Mouse (Mus musculus): ENCODE data around the gene Fam186b. TPM values are rescaled to one million over a fixed set of nuclear protein-coding genes. Genes with fewer than 3 reads are reported as not detected.
A peak's percentile ranks its signal among the peaks of the same experiment; 100 is the strongest.
"Not testable (repeated sequence)": the region's sequence is repeated elsewhere in the genome, so short reads cannot be mapped to it uniquely, and the experiment has no call there.

Fam186b gene
- polyA plus RNA-seq, 1 experiment = 0.13 TPM

- H3K27ac ChIP-seq (ENCODE audit: insufficient read depth, low read depth, low read length) = no peak overlapping the region
- TF ChIP-seq POLR2A (IDR thresholded peaks at IDR 0.05; ENCODE audit: low read depth, low read length) = no peak
- no peak for TF ChIP-seq CTCF (conservative IDR thresholded peaks at IDR 0.05; ENCODE audit: insufficient read depth, insufficient read length, low read depth, low read length)
- WGBS = 96% methylated on average over 2 of the region's 2 CpGs
- no peak for DNase-seq
- H3K4me1 ChIP-seq (ENCODE audit: control insufficient read depth, insufficient read depth, low read length) = peaks cover 5% of the 10 kb centered on the region; the same call in 1 of the 2 replicates
- no peaks in the 10 kb centered on the region for H3K27me3 ChIP-seq (replicated peaks; ENCODE audit: control insufficient read depth, insufficient read depth, low read length)
- no peak overlapping the region for H3K4me3 ChIP-seq (ENCODE audit: insufficient read depth, low read depth, low read length)
- H3K36me3 ChIP-seq (ENCODE audit: control insufficient read depth, insufficient read depth, low read length) = no peaks in the 10 kb centered on the region
These were observed 31.3 kb downstream of the Fam186b start for GRCm38 (mm10) chr15:99264363-99264762.

GRCm38 (mm10) chr15:99262702-99263101 lies 33.0 kb downstream of the Fam186b start:
- no peak overlapping the region for H3K27ac ChIP-seq (ENCODE audit: insufficient read depth, low read depth, low read length)
- H3K4me3 ChIP-seq (ENCODE audit: insufficient read depth, low read depth, low read length) = no peak overlapping the region
- DNase-seq = no peak
- 38% methylated on average over 10 of the region's 10 CpGs for WGBS
- peaks cover 5% of the 10 kb centered on the region; the same call in 1 of the 2 replicates for H3K4me1 ChIP-seq (ENCODE audit: control insufficient read depth, insufficient read depth, low read length)
- no peaks in the 10 kb centered on the region for H3K36me3 ChIP-seq (ENCODE audit: control insufficient read depth, insufficient read depth, low read length)
- TF ChIP-seq POLR2A (IDR thresholded peaks at IDR 0.05; ENCODE audit: low read depth, low read length) (no peak), CTCF (conservative IDR thresholded peaks at IDR 0.05; ENCODE audit: insufficient read depth, insufficient read length, low read depth, low read length) (no peak)
- no peaks in the 10 kb centered on the region for H3K27me3 ChIP-seq (replicated peaks; ENCODE audit: control insufficient read depth, insufficient read depth, low read length)

- Histone ChIP-seq H3K4me1 (ENCODE audit: control insufficient read depth, insufficient read depth, low read length) (peaks cover 5% of the 10 kb centered on the region; the same call in 1 of the 2 replicates), H3K36me3 (ENCODE audit: control insufficient read depth, insufficient read depth, low read length) (no peaks in the 10 kb centered on the region), H3K27me3 (replicated peaks; ENCODE audit: control insufficient read depth, insufficient read depth, low read length) (no peaks in the 10 kb centered on the region), H3K27ac (ENCODE audit: insufficient read depth, low read depth, low read length) (no peak overlapping the region), H3K4me3 (ENCODE audit: insufficient read depth, low read depth, low read length) (no peak overlapping the region)
- no peak for TF ChIP-seq CTCF (conservative IDR thresholded peaks at IDR 0.05; ENCODE audit: insufficient read depth, insufficient read length, low read depth, low read length)
- TF ChIP-seq POLR2A (IDR thresholded peaks at IDR 0.05; ENCODE audit: low read depth, low read length) = no peak
- 5% methylated on average over 7 of the region's 10 CpGs for WGBS
- DNase-seq = peak; percentile 88
These were observed 35.9 kb downstream of the Fam186b start for GRCm38 (mm10) chr15:99259730-99260252.

GRCm38 (mm10) chr15:99259167-99259729 lies 36.4 kb downstream of the Fam186b start:
- Histone ChIP-seq H3K4me3 (ENCODE audit: insufficient read depth, low read depth, low read length) (no peak overlapping the region), H3K36me3 (ENCODE audit: control insufficient read depth, insufficient read depth, low read length) (no peaks in the 10 kb centered on the region), H3K4me1 (ENCODE audit: control insufficient read depth, insufficient read depth, low read length) (peaks cover 5% of the 10 kb centered on the region; the same call in 1 of the 2 replicates), H3K27me3 (replicated peaks; ENCODE audit: control insufficient read depth, insufficient read depth, low read length) (no peaks in the 10 kb centered on the region), H3K27ac (ENCODE audit: insufficient read depth, low read depth, low read length) (no peak overlapping the region)
- WGBS = 51% methylated on average over 8 of the region's 8 CpGs
- TF ChIP-seq POLR2A (IDR thresholded peaks at IDR 0.05; ENCODE audit: low read depth, low read length) (no peak), CTCF (conservative IDR thresholded peaks at IDR 0.05; ENCODE audit: insufficient read depth, insufficient read length, low read depth, low read length) (no peak)
- DNase-seq = no peak

- TF ChIP-seq POLR2A (IDR thresholded peaks at IDR 0.05; ENCODE audit: low read depth, low read length) = no peak
- no peak for TF ChIP-seq CTCF (conservative IDR thresholded peaks at IDR 0.05; ENCODE audit: insufficient read depth, insufficient read length, low read depth, low read length)
- no peaks in the 10 kb centered on the region for H3K27me3 ChIP-seq (replicated peaks; ENCODE audit: control insufficient read depth, insufficient read depth, low read length)
- H3K27ac ChIP-seq (ENCODE audit: insufficient read depth, low read depth, low read length) = no peak overlapping the region
- no peak overlapping the region for H3K4me3 ChIP-seq (ENCODE audit: insufficient read depth, low read depth, low read length)
- WGBS = 90% methylated on average over 6 of the region's 6 CpGs
- DNase-seq = no peak
- H3K4me1 ChIP-seq (ENCODE audit: control insufficient read depth, insufficient read depth, low read length) = peaks cover 3% of the 10 kb centered on the region; the same call in 1 of the 2 replicates
- no peaks in the 10 kb centered on the region for H3K36me3 ChIP-seq (ENCODE audit: control insufficient read depth, insufficient read depth, low read length)
These were observed 40.4 kb downstream of the Fam186b start for GRCm38 (mm10) chr15:99255241-99255749.

GRCm38 (mm10) chr15:99254477-99255005 lies 41.1 kb downstream of the Fam186b start:
- H3K4me1 ChIP-seq (ENCODE audit: control insufficient read depth, insufficient read depth, low read length) = no peaks in the 10 kb centered on the region; the same call in 1 of the 2 replicates
- no peaks in the 10 kb centered on the region for H3K27me3 ChIP-seq (replicated peaks; ENCODE audit: control insufficient read depth, insufficient read depth, low read length)
- no peaks in the 10 kb centered on the region for H3K36me3 ChIP-seq (ENCODE audit: control insufficient read depth, insufficient read depth, low read length)
- DNase-seq = no peak
- no peak overlapping the region for H3K27ac ChIP-seq (ENCODE audit: insufficient read depth, low read depth, low read length)
- H3K4me3 ChIP-seq (ENCODE audit: insufficient read depth, low read depth, low read length) = no peak overlapping the region
- WGBS = 92% methylated on average over 2 of the region's 2 CpGs
- no peak for TF ChIP-seq POLR2A (IDR thresholded peaks at IDR 0.05; ENCODE audit: low read depth, low read length)
- TF ChIP-seq CTCF (conservative IDR thresholded peaks at IDR 0.05; ENCODE audit: insufficient read depth, insufficient read length, low read depth, low read length) = no peak

- Histone ChIP-seq H3K36me3 (ENCODE audit: control insufficient read depth, insufficient read depth, low read length) (no peaks in the 10 kb centered on the region), H3K4me3 (ENCODE audit: insufficient read depth, low read depth, low read length) (no peak overlapping the region), H3K4me1 (ENCODE audit: control insufficient read depth, insufficient read depth, low read length) (no peaks in the 10 kb centered on the region; the same call in 1 of the 2 replicates), H3K27me3 (replicated peaks; ENCODE audit: control insufficient read depth, insufficient read depth, low read length) (no peaks in the 10 kb centered on the region), H3K27ac (ENCODE audit: insufficient read depth, low read depth, low read length) (no peak overlapping the region)
- DNase-seq = no peak
- TF ChIP-seq POLR2A (IDR thresholded peaks at IDR 0.05; ENCODE audit: low read depth, low read length) (no peak), CTCF (conservative IDR thresholded peaks at IDR 0.05; ENCODE audit: insufficient read depth, insufficient read length, low read depth, low read length) (no peak)
- 77% methylated on average over 6 of the region's 6 CpGs for WGBS
These were observed 41.9 kb downstream of the Fam186b start for GRCm38 (mm10) chr15:99253772-99254171.

- WGBS = 38% methylated on average over 2 of the region's 2 CpGs
- not testable (repeated sequence) for DNase-seq; H3K27me3 ChIP-seq (replicated peaks; ENCODE audit: control insufficient read depth, insufficient read depth, low read length); H3K27ac ChIP-seq (ENCODE audit: insufficient read depth, low read depth, low read length); H3K36me3 ChIP-seq (ENCODE audit: control insufficient read depth, insufficient read depth, low read length); H3K4me3 ChIP-seq (ENCODE audit: insufficient read depth, low read depth, low read length); H3K4me1 ChIP-seq (ENCODE audit: control insufficient read depth, insufficient read depth, low read length)
These were observed 42.6 kb downstream of the Fam186b start for GRCm38 (mm10) chr15:99253175-99253479.

Data from kidney, adult 2 months (tissue).